Mouse (Mus musculus) gastrocnemius, adult 2 months (tissue): ENCODE data around the gene Sptan1. TPM values are rescaled to one million over a fixed set of nuclear protein-coding genes. Genes with fewer than 3 reads are reported as not detected.
A peak's percentile ranks its signal among the peaks of the same experiment; 100 is the strongest.

Source experiments
- DNase-seq: peaks from one replicate; pipeline ENCODE4 v3.0.0; 2022
- H3K27ac ChIP-seq: fragments of 200-600 bp; 2 replicates; pipeline ENCODE4 v1.8.1; 2022; ENCODE audit warnings: mild to moderate bottlenecking
- H3K4me3 ChIP-seq: fragments of 200-600 bp; 2 replicates; pipeline ENCODE4 v1.8.1; 2022; ENCODE audit warnings: mild to moderate bottlenecking, moderate library complexity
- CTCF ChIP-seq: fragments of 200-600 bp; IDR thresholded peaks from 2 replicates; pipeline ENCODE4 v1.8.1; 2022; ENCODE audit warnings: antibody characterized with exemption, mild to moderate bottlenecking, moderate library complexity
- intact Hi-C: fragments of 180-260 bp; cut with DNase I; formaldehyde crosslinking; loops from one replicate; pipeline ENCODE4 v1.15.1; 2025
- total RNA-seq, 2 experiments: library from RNA; stranded (reverse); gene quantifications; 2 replicates each; pipeline ENCODE4 v1.2.3; 2021

Sptan1 gene
- total RNA-seq, 2 experiments from 2014 or later: 41.8 to 62.1 TPM

GRCm38 (mm10) chr2:29964354-29965249 is 758 bp upstream of the Sptan1 start:
- H3K4me3 ChIP-seq: peak overlapping the region; percentile 97
- TF ChIP-seq CTCF: no peak
- intact Hi-C loops: no loop called here
- peak; percentile 31 for DNase-seq
- peak overlapping the region; percentile 99 for H3K27ac ChIP-seq

DNA sequence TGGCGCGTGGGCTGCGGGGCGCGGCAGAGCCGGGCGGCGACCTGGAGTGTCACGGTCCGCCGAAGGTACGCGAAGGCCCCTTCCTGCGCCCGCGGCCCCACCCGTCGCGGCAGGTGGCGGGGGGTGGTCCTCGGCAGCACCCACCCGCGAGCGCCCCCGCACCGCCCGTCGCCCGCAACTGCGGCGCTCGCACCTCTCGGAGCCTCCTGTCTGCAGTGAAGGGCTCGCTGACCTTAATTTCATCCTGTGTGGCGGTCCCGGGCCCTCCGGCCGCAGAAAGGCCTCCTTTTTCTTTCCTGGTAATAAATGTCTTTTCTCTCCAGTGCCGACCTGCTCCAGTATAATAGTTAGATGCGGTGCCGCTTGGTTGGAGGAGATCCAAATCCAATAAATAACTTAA is 546 bp downstream of the Sptan1 start:
- intact Hi-C loops: no loop called here
- peak overlapping the region; percentile 99 for H3K27ac ChIP-seq
- peak overlapping the region; percentile 97 for H3K4me3 ChIP-seq
- DNase-seq: no peak
- TF ChIP-seq CTCF: peak; percentile 34; the same call in 1 of the 2 replicates

DNA sequence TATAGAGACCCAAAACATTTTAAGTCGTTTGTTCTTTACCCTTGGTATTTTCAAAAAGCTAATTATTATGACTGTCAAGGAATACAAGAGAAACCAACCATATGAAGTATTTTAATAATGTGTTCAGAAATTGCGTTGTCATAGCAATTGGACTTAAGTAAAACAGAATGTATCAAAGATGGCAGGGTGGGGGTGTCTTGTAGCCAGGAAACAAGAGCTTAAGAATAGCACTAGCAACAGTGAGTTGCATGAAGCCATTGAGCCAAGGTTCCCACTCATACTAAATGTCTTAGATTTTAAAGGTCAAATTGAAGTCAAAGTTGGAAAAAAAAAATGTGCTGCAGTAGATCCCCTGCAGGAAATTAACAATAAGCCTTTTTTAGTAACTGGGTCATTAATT is 1.5 kb downstream of the Sptan1 start:
- DNase-seq: no peak
- no peak for TF ChIP-seq CTCF
- H3K4me3 ChIP-seq: peak overlapping the region; percentile 97
- H3K27ac ChIP-seq: peak overlapping the region; percentile 99
- intact Hi-C loops: no loop called here

DNA sequence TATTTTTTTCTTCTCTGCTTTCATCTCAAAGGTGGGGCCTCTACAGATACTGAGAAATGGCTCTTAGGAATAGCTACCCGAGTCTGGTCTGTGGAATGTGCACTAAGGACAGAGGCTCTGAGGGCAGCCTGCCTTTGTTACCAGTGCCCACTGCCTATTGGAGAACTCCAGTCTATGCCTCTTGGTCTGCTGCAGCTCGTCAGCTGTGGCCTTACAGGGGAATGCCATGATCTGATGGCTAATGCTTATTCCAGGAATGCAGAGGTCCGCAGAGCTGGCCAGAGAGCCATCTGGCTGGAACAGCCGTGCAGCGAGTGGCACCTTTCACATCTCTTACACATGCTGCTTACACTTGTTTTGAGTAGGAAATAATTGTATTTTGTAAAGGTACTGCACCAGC is 2.4 kb downstream of the Sptan1 start:
- TF ChIP-seq CTCF: no peak
- intact Hi-C loops: no loop called here
- H3K4me3 ChIP-seq: peak overlapping the region; percentile 97
- DNase-seq: no peak
- H3K27ac ChIP-seq: peak overlapping the region; percentile 99; the same call in 1 of the 2 replicates

GRCm38 (mm10) chr2:29968638-29969037 is 3.3 kb downstream of the Sptan1 start:
- DNase-seq: no peak
- peak overlapping the region; percentile 97 for H3K4me3 ChIP-seq
- TF ChIP-seq CTCF: no peak
- H3K27ac ChIP-seq: peak overlapping the region; percentile 32; the same call in 1 of the 2 replicates
- intact Hi-C loops: no loop called here

- intact Hi-C loops: loop anchor here (10.0 kb wide), 1 partner anchor 207 kb away; no protein-coding TSS in a partner anchor
Observed at GRCm38 (mm10) chr2:29971838-29972635, 6.7 kb downstream of the Sptan1 start.

DNA sequence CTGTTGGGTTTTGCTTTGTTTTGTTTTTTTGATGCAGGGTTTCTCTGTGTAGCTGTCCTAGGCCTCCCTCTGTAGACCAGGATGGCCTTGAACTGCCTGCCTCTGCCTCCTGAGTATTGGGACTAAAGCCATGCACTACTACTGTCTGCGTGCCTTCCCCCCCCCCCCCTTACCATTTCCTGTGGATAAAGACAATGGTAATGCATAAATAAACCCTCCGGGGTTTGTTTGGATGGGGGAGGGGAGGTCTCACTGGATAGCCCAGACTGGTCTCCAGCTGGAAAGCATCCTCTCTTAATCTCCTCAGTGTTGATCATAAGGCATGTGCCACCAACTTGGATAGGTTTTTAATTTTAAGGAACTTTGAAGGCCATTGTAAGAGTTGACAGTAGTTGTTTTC is 8.2 kb downstream of the Sptan1 start:
- peak overlapping the region; percentile 20; the same call in 1 of the 2 replicates for H3K27ac ChIP-seq
- no peak overlapping the region for H3K4me3 ChIP-seq
- intact Hi-C loops: loop anchor here (10.0 kb wide), 1 partner anchor 209 kb away; no protein-coding TSS in a partner anchor
- TF ChIP-seq CTCF: no peak
- DNase-seq: no peak

More at GRCm38 (mm10) chr2:29971838-29972635, 6.7 kb downstream of the Sptan1 start:
- H3K4me3 ChIP-seq: peak overlapping the region; percentile 2
- H3K27ac ChIP-seq: peak overlapping the region; percentile 70
- no peak for TF ChIP-seq CTCF
- peak; percentile 83 for DNase-seq

- TF ChIP-seq CTCF: peak; percentile 82
- DNase-seq: no peak
- no peak overlapping the region; the same call in 1 of the 2 replicates for H3K27ac ChIP-seq
- intact Hi-C loops: loop anchor here (5.0 to 10.0 kb wide), 3 partner anchors 40 to 213 kb away; partner anchors contain the start of gene Gle1
- no peak overlapping the region for H3K4me3 ChIP-seq
Observed at GRCm38 (mm10) chr2:29977307-29977706, 11.9 kb downstream of the Sptan1 start.

DNA sequence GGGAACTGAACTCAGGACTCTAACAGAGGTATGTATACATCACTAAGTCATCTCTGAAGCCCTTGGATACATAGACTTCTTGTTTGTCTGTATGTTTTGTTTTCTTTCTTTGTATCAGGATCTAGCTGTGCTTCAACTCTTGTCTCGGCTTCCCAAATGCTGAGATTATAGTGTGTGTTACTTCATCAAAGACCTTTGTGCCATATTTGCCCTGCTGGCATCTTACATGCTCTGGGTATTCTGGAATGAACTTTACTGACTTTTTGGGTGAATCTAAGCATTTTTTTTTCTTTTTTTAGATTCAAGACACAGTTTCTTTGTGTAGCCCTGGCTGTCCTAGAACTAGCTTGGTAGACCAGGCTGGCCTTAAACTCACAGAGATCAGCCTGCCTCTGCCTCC is 15.3 kb downstream of the Sptan1 start:
- DNase-seq: no peak
- intact Hi-C loops: no loop called here
- no peak for TF ChIP-seq CTCF
- no peak overlapping the region for H3K27ac ChIP-seq
- H3K4me3 ChIP-seq: no peak overlapping the region

DNA sequence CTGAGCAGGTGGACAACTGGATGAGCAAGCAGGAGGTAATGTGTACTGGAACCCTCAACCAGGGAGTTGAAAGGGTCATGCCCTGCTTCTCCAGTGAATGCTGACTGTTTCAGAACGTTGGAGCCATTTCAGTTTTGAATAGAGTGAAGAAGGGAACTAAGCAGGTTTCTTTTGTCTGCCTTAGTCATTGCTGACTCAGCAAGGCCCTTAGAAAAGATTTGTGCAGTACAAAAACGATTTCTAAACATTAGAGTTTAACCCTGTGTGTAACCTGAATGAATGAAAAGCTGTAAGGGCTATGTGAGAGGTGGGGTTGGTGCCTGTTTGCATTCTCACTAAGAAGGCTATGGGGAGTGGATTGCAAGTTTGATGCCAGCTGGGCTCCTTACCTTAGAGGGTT is 26.6 kb downstream of the Sptan1 start:
- H3K4me3 ChIP-seq: no peak overlapping the region
- DNase-seq: no peak
- intact Hi-C loops: no loop called here
- TF ChIP-seq CTCF: no peak
- no peak overlapping the region for H3K27ac ChIP-seq

- intact Hi-C loops: no loop called here
- DNase-seq: no peak
- no peak for TF ChIP-seq CTCF
- Histone ChIP-seq H3K4me3 (no peak overlapping the region), H3K27ac (no peak overlapping the region)
Observed at GRCm38 (mm10) chr2:30009101-30009500, 43.7 kb downstream of the Sptan1 start.

- 0 out of 2 replicates have a peak overlapping the region, but pooled peaks have one; percentile 12 for H3K27ac ChIP-seq
- intact Hi-C loops: no loop called here
- DNase-seq: peak; percentile 92
- H3K4me3 ChIP-seq: no peak overlapping the region
- no peak for TF ChIP-seq CTCF
Observed at GRCm38 (mm10) chr2:30010840-30011281, 45.5 kb downstream of the Sptan1 start.
